Mouse (Mus musculus) liver, postnatal 0 days (tissue): ENCODE measurements at regions not wholly inside any gene's neighbourhood (a gene's known extent, or its start where the extent isn't known, plus 50 kb on each side); places are given as distances from the start of the nearest gene placed in this dataset.

Experiments
- CTCF ChIP-seq: sonication (generic); IDR thresholded peaks from 2 replicates; pipeline ENCODE4 v1.5.1; 2016; ENCODE audit warnings: antibody characterized with exemption, low read depth
- EP300 ChIP-seq: IDR thresholded peaks from 2 replicates; pipeline ENCODE4 v1.6.1; 2016; ENCODE audit warnings: antibody characterized with exemption, low read depth, mild to moderate bottlenecking

- TF ChIP-seq EP300: no peak
- no peak for TF ChIP-seq CTCF
These were observed 88.5 kb upstream of the Agr3 start for GRCm38 (mm10) chr12:35836946-35837345.
